Mouse (Mus musculus): ENCODE measurements around the gene Speg.

The Speg gene

DNA sequence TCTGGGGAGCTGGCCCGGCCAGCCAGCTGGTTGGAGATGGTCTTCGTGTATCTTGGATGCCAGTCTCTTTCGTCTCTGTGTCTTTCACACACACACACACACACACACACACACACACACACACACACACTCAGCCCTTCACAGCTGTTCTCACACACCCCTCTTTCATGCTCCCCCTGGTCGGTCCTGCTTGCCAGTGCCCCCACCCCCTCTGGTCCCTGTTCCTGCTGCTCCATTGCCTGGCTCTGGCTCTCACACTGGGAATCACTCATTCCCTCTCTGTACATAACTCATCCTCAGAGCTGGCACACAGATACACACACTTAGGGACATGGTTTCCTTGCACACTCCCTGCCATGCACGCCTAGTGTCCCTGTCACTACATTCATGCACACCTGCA, 76.8 kb downstream of the Speg start:
- ChIA-PET CTCF (interaction anchor here (0.6 to 4.8 kb wide), 10 partner anchors 12 to 1110 kb away, joined by 3 to 25 read pairs (median 4); partner anchors contain the start of genes Chpf (in 1 of the 4) and Tmem198 (in 1 of the 4)), POLR2A (interaction anchor here (0.6 to 2.8 kb wide), 14 partner anchors 9 to 135 kb away, joined by 3 to 7 read pairs (median 4); partner anchors contain the start of gene Gmppa (in 1 of the 4))

DNA sequence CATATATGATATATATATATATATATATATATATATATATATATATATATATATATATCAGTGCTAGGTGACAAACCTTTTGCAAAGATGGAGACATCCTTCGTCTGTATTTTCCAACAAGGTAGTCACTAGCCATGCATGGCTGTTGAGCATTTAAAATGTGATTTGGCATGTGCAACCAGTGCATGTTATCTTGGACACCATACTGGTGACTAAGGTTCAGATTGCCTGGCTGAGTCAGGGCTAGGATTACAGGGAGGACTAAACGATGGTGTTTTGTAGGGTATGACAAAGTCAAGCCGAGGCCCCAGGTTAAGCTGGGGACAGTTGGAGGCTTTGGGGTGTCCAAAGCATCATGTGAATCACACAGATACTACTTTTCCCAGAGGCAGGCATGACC, 80.3 kb downstream of the Speg start:
- ChIA-PET CTCF (interaction anchor here (0.7 to 2.4 kb wide), 6 partner anchors 11 to 42 kb away, joined by 3 to 7 read pairs (median 6); no protein-coding TSS in a partner anchor), POLR2A (interaction anchor here in 1 of 4 experiments (2.3 kb wide), 1 partner anchor 12 kb away, joined by 6 read pairs; no protein-coding TSS in a partner anchor)

DNA sequence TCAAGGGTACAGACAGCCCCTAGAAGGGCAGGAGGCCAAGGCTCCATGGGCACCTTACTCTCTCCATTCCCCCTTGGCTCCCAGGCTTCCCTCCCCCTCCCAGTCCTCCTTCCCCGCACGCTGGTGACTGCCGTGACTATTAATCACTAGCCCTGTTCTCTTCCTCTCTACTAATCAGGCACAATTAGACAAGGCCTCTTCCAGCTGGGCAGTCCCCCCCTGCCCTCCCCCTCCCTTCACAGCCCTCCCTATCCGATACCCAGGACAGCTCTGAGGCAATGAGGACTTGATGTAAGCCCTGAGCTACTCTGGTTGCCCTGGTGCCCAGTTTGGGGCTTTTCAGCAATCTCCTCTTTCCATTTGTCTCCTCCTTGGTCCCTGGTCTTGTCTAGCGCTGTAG, 80.9 kb downstream of the Speg start:
- CTCF ChIA-PET = interaction anchor here (0.6 to 3.4 kb wide), 8 partner anchors 11 to 465 kb away, joined by 3 to 23 read pairs (median 6); no protein-coding TSS in a partner anchor
- POLR2A ChIA-PET = interaction anchor here in 2 of 4 experiments (0.7 to 4.4 kb wide), 4 partner anchors 7 to 653 kb away, joined by 4 to 22 read pairs (median 8); partner anchors contain the start of gene Asic4 (in 1 of the 2)

DNA sequence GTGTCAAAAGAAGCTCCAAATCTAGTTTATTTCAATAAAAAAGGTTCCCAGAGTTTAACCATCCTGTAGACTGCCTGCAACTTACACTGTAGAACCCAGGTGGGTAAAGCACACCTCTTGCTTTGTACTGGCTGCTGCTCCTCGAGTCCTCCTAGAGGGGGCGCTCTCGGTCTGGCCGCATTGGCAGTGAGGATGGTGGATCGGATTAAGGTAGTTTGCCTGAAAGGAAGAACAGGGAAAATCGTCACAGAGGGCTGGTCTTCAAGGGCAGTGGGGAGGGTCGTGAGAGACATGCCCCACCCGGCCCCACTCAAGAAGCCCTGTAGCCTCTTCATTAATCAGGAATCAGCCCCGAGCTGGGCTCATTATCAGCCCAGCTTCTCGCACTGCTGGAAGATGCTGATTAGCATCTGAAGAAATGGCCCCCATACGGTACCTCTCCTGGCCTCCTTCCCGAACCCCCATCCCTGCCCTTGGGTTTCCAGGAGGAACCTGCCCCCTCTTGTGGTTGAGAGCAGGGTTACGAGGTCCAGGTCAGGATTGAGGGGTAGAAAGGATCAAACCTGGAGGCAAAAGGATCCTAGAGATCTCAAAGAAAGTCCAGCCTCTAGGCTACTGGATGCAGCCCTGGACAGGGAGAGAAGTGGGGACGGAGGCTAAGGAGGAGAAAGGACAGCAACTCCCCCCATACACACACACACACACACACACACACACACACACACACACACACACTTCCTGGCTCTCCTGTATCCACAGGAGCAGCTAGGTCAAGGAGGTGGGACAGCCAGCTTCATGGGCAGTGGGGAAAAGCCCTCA, 81.9 kb downstream of the Speg start:
- CTCF ChIA-PET = interaction anchor here (0.5 to 3.4 kb wide), 30 partner anchors 10 to 756 kb away, joined by 3 to 30 read pairs (median 5); partner anchors contain the start of genes Dnpep (in 1 of the 4) and Gmppa (in 1 of the 4)
- POLR2A ChIA-PET = interaction anchor here in 3 of 4 experiments (0.5 to 4.4 kb wide), 6 partner anchors 8 to 21 kb away, joined by 3 to 22 read pairs (median 5); partner anchors contain the start of genes Gmppa (in 2 of the 3) and Asic4 (in 1 of the 3)

DNA sequence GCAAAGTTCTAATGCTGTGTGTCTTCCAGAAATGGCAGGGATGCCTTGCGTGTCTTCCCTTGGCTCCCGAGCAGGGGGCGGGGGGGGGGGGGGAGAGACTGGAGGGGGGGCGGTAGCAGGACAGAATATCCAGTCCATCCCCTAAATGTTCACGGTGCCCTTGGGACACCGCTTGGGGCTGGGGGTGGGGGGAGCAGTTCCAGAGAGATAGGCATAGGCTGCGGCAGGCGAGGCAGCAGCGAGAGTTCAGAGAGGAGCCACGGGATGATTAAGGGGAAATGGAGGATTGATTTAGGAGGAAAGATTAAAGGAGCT, 82.6 kb downstream of the Speg start:
- ChIA-PET POLR2A (interaction anchor here in 3 of 4 experiments (0.6 to 4.4 kb wide), 9 partner anchors 8 to 140 kb away, joined by 3 to 22 read pairs (median 4); partner anchors contain the start of genes Asic4 (in 1 of the 3) and Gmppa (in 1 of the 3)), CTCF (interaction anchor here (0.6 to 3.4 kb wide), 30 partner anchors 9 to 756 kb away, joined by 3 to 30 read pairs (median 4); partner anchors contain the start of genes Asic4 (in 1 of the 4), Chpf (in 1 of the 4), Dnpep (in 1 of the 4) and Gmppa (in 1 of the 4))

DNA sequence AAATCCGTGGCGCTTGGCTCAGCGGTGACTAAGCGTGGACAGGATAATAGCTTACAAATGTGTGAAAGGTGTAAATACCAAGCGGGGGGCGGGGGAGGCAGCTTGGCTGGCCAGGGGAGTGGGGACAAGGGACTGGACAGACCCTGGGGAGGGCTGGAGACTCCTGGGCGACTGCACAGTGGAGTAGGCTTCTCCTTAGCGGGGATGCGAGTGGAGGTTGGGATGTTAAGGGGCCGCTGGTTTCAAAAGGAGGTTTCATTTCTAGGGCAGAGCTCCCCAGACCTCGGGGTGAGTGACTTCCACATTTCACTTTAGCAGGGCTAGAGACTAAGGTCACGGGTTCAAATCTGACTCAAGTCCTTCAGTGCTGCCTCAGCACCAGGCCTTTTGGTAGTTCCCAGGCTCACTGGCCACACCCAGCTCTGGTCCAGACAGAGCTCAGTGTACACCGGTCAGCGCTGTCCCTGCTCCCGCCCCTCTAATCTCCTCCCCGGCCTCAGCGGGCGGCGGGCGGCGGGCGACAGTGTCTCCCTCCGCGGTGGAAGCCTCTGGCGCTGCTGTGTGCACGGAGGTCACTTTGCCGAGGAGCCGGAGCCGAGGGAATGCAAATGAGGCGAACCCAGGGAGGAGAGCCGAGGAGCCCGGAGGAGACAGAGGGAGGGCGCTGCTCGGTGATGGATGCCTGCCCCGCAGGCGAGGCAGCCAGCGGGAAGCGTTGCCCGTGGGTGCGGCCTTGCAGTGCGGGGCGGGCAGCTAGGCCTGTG, 83.1 kb downstream of the Speg start:
- POLR2A ChIA-PET = interaction anchor here (0.6 to 4.4 kb wide), 14 partner anchors 9 to 141 kb away, joined by 3 to 22 read pairs (median 4); partner anchors contain the start of genes Asic4 (in 1 of the 4) and Gmppa (in 1 of the 4)
- CTCF ChIA-PET = interaction anchor here (0.6 to 3.4 kb wide), 33 partner anchors 9 to 558 kb away, joined by 3 to 30 read pairs (median 5); partner anchors contain the start of genes Asic4 (in 1 of the 4), Chpf (in 1 of the 4), Dnpep (in 1 of the 4) and Gmppa (in 1 of the 4)

DNA sequence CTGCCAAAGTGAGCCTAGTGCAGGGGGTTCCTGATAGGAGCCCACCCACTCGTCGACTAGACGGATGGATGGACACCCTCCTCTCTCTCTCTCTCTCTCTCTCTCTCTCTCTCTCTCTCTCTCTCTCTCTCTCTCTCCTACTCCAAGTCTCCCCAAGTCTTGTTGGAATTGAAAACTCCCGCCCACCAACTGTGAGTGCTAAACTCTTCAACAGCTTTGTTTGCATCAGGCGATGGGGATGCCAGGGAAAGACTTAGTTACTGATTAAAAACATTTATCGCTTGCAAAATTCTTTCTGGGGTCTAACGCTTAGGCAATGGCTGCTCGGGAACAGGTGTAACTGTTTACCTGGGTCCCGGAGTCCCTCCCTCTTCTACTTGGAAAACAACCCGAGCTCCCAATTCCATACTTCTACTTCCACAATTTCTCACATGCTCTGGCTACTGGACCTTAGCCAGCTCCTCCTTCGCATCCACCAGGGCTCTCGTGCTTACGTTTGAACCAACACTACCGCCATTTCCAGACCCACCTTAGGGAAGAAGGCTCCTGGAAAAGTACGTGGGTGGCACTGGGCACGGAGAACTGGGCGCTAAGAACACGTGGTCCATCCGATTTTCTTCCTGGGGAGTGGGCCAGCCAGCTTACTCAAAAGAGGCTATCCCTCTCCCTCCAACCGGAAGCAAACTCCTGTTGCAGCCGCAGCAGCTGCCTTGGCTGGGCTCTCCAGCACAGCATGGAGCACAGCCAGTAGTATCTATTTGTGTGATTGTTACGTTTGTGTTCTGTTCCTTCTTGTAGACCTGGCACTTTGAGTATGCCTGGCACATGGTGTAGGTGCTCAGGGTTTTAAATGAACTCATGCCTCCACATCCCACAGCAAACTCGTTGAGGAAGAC, 83.9 kb downstream of the Speg start:
- ChIA-PET CTCF (interaction anchor here (0.6 to 3.4 kb wide), 23 partner anchors 9 to 559 kb away, joined by 3 to 30 read pairs (median 4); partner anchors contain the start of genes Asic4 (in 1 of the 4), Chpf (in 1 of the 4), Dnpep (in 1 of the 4) and Gmppa (in 1 of the 4)), POLR2A (interaction anchor here in 3 of 4 experiments (0.7 to 4.4 kb wide), 11 partner anchors 8 to 150 kb away, joined by 3 to 22 read pairs (median 3); partner anchors contain the start of genes Asic4 (in 1 of the 3) and Gmppa (in 1 of the 3))

DNA sequence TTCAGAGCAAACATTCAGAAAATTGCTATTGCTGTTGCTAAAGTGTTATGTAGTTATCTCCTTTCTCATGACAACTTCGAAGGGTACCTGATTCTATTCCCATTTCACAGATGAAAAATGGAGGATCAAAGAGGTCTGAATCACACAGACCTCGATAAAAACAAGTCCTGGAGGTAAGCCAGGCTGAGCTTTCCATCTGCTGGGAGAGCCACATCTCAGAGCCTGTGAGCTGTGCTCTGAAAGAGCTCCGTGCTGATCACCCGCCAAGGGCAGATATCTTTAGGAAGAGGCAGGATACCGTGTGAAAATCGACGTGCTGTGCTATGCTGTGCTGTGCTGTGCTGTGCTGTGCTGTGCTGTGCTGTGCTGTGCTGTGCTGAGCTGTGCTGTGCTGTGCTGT, 85.2 kb downstream of the Speg start:
- CTCF ChIA-PET = interaction anchor here in 2 of 4 experiments (0.6 to 1.3 kb wide), 3 partner anchors 17 to 46 kb away, joined by 3 to 4 read pairs (median 3); no protein-coding TSS in a partner anchor

DNA sequence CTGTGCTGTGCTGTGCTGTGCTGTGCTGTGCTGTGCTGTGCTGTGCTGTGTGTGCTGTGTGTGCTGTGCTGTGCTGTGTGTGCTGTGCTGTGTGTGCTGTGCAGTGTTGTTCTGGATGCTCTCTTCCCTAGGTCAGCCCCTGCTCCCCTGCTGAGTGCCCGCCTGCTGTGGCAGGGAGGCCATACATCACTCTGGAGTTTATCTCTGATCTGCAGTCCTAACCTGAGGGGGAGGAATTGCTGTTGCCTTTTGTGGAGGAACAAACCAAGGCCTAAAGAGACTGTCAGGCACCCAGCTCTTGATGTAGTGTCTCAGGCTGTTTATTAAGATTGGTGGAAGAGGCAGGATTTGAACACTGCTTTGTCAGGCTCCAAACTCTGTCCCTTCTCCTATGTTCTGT, 87.5 kb downstream of the Speg start:
- POLR2A ChIA-PET = interaction anchor here in 1 of 4 experiments (0.8 kb wide), 1 partner anchor 14 kb away, joined by 3 read pairs; no protein-coding TSS in a partner anchor
- CTCF ChIA-PET = interaction anchor here in 1 of 4 experiments (1.3 kb wide), 1 partner anchor 14 kb away, joined by 3 read pairs; no protein-coding TSS in a partner anchor

More for the DNA sequence above, 85.2 kb downstream of the Speg start:
- POLR2A ChIA-PET = interaction anchor here in 1 of 4 experiments (3.1 to 4.4 kb wide), 2 partner anchors 11 to 17 kb away, joined by 9 to 22 read pairs; partner anchors contain the start of gene Asic4

DNA sequence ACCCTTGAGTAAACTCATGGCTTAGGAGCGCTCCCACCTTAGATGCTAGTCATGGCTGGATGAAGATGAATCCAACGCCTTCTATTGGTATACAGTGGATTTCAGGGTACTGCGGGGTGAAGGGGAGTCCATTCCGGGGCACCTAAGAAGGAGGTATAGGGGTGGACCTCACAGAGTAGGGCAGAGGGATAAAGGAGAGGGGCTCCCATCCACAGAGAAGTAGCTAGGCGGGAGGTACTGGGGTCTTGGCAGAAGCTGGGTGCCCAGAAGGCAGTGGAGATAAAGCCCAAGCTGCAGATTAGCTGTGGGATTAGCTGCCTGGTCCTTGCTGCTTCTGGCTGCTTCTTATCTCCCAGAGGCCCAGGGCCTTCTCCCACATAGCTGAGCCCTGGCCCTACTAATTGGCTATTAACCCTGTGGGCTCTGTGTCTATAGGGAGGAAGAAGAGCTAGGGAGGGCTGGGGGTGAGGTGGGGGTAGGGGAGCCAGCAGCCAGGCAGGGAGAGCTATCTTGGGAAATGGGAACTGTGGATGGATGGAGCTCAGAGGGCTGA, 88.6 kb downstream of the Speg start:
- ChIA-PET POLR2A (interaction anchor here in 3 of 4 experiments (0.5 to 1.5 kb wide), 3 partner anchors 12 to 22 kb away, joined by 3 read pairs; no protein-coding TSS in a partner anchor), CTCF (interaction anchor here in 3 of 4 experiments (0.7 to 2.0 kb wide), 13 partner anchors 11 to 342 kb away, joined by 3 to 10 read pairs (median 3); partner anchors contain the start of gene Chpf (in 1 of the 3))

DNA sequence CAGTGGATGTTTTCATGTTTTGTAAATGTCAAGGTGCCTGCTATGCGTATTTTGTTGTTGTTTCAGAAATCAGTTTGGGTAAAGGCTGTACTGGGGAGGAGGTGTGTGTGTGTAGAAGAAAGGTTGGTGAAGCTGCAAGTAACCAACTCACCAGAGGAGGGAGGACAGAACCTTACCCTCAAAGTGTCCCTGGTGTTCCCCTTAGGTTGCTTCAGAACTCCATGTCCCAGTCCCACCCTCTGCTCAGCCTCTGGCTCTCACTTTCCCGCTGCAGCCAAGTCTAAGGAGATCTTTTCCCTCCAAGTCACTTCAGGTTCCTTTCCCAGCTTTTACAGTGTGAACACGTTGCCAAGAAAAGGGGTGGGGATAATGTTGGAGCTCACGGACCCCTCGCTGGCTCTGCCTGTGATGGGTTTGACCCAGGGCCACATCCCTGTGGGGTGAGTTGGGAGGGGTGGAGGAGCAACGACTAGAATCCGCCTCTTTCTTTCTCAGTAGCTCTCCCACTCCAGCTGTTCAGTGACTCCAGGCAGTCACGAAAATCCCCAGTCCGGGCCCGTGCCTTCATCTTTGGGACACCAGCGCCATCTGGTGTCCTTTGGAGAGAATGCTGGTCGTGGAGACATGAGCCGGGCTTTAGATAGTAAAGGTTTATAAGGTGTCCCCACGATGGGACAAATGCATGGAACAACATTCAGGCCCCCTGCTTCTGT, 92.3 kb downstream of the Speg start:
- POLR2A ChIA-PET = interaction anchor here (0.6 to 2.2 kb wide), 23 partner anchors 9 to 250 kb away, joined by 3 to 9 read pairs (median 4); partner anchors contain the start of genes Gmppa (in 2 of the 4), Chpf (in 1 of the 4), Dnpep (in 1 of the 4) and Tmem198 (in 1 of the 4)
- CTCF ChIA-PET = interaction anchor here (0.5 to 4.3 kb wide), 117 partner anchors 9 to 1023 kb away, joined by 3 to 89 read pairs (median 4); partner anchors contain the start of genes Chpf (in 3 of the 4), Gmppa (in 3 of the 4), Tmem198 (in 3 of the 4) and Des (in 2 of the 4)

DNA sequence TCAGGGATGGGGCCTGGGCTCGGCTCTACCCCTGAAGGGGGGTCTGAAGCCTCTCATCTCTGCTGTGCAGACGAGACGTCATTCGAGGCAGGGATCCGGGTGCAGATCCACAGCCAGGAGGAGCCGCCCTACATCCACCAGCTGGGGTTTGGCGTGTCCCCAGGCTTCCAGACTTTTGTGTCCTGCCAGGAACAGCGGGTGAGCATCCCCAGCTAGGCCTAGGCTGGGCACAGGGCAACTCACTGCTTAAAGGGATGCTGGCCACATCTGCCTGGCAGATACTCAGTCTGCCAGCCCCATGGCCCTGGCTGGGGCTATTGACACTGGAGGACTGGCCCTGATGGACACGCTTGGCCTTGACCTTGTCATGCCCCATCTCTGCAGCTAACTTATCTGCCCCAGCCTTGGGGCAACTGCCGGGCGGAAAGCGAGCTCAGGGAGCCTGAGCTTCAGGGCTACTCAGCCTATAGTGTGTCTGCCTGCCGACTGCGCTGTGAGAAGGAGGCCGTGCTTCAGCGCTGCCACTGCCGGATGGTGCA, 94.3 kb downstream of the Speg start:
- CTCF ChIA-PET = interaction anchor here (0.8 to 4.3 kb wide), 12 partner anchors 8 to 126 kb away, joined by 3 to 89 read pairs (median 21); partner anchors contain the start of genes Chpf (in 1 of the 4), Slc4a3 (in 1 of the 4) and Tmem198 (in 1 of the 4)
- POLR2A ChIA-PET = interaction anchor here in 1 of 4 experiments (1.0 to 2.7 kb wide), 3 partner anchors 18 to 126 kb away, joined by 3 to 6 read pairs (median 3); no protein-coding TSS in a partner anchor

DNA sequence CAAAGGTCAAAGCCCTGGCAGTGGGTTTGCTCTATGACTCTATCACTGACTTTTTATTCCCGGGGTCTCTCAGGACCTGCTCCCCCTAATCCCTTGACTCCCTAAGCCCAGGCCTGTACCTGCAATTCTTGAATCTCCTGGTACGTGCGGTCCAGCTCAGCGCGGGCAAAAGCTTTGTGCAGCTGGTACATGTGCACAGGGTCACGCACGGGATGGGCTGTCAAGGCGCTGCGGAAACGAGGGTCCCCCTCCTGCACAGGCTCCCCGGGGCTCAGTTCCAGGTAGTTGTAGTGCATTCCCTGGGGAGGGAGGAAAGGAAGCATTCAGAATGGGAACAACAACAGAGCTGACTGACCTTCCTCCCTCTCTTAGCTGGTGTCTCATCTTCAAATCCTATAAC, 101.3 kb downstream of the Speg start:
- ChIA-PET CTCF (interaction anchor here (0.5 to 4.7 kb wide), 147 partner anchors 9 to 965 kb away, joined by 3 to 81 read pairs (median 4); partner anchors contain the start of genes Gmppa (in 4 of the 4), Dnpep (in 2 of the 4), Inha (in 2 of the 4) and Abcb6 (in 1 of the 4)), POLR2A (interaction anchor here (0.6 to 5.5 kb wide), 21 partner anchors 9 to 159 kb away, joined by 3 to 28 read pairs (median 4); partner anchors contain the start of gene Dnpep (in 1 of the 4))

DNA sequence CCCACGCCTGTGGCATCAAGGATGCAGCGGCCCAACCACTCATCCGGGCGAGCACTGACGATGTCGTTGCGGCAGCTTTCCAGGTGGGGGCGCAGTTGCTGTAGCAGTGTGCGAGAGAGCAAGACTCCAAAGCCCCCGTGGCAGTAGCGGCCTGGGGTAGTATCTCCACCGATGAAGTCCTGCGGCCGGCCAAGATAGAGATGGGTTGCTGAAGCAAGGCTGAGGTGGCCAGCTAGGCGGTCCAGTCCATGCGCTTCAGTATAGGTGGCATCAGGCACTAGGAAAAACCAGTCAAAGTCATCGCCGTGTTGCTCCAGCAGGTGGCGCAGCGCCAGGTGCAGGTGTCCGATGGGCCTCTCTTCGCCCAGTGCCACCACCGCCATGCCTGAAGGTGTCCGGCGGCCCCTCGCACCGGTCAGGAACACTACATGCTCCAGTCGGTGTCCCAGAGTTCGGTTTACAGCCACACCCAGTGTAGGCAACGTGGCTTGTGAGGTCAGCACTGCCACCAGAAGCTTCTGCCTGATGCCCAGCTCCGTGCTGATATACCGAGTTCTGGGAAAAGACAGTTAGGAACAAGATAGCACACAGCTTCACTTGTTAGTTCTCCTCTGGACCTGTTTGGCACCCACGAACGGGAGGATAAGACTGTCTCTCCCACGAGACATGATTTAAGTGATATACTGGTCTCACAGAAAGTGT, 102.3 kb downstream of the Speg start:
- ChIA-PET CTCF (interaction anchor here (0.5 to 4.7 kb wide), 160 partner anchors 8 to 966 kb away, joined by 3 to 81 read pairs (median 4); partner anchors contain the start of genes Gmppa (in 4 of the 4), Dnpep (in 2 of the 4), Inha (in 2 of the 4) and Abcb6 (in 1 of the 4)), POLR2A (interaction anchor here (0.5 to 5.5 kb wide), 21 partner anchors 9 to 160 kb away, joined by 3 to 28 read pairs (median 4); partner anchors contain the start of gene Dnpep (in 1 of the 4))

Measured in embryonic stem cell, embryonic (primary cell).